ENCODE assay signal across 19 mouse cellular contexts in genomic region chr5:6356161-6356560, GRCm38 (mm10).
DNase-seq lines count a peak whose midpoint lies in the region; TF ChIP-seq lines count a peak whose summit lies in the region.
"Had no signal": no experiment of that assay in that cellular context is flagged by ENCODE, and none has a peak within 500 bp of the region (broad histone marks: within the 10 kb centered on the region; RNA-seq: fewer than 3 reads in every experiment).

No protein-coding gene starts in this region.

- DNase-seq in layer of hippocampus, adult 2 months (ENCODE audit: low spot score in 2 of 2), result no peak
- no peak for DNase-seq in layer of hippocampus, postnatal 14 days (ENCODE audit: low spot score in 2 of 2)
- DNase-seq in brain, adult 2 months (ENCODE audit: low read depth, low spot score), result peak; percentile 60
- peak; percentile 50 for DNase-seq in telencephalon, adult 2 months (ENCODE audit: low read depth, low spot score)
- no peak for DNase-seq in cerebellum, adult 8-10 months
- DNase-seq: adrenal gland, adult 2 months; adrenal gland, postnatal 10 days; adrenal gland, postnatal 25 days; cerebellum, adult 11-12 months; cerebellum, adult 2 months; cerebellum, adult 9-11 months; cerebellum, postnatal 14 days; cerebellum, postnatal 36 days; embryo, embryonic 11 days had no signal

- H3K4me3 ChIP-seq in layer of hippocampus, adult 2 months, result no peak overlapping the region
- H3K4me3 ChIP-seq: embryonic facial prominence, embryonic 13.5 days; embryonic facial prominence, embryonic 15.5 days; erythroblast, embryonic 14.5 days; forebrain, embryonic 10.5 days; forebrain, embryonic 12.5 days had no signal

- no peak for TF ChIP-seq CTCF in layer of hippocampus, adult 2 months (conservative IDR thresholded peaks at IDR 0.05)

- peak overlapping the region; percentile 51; the same call in 1 of the 2 replicates for H3K27ac ChIP-seq in layer of hippocampus, adult 2 months
- H3K27ac ChIP-seq: embryonic facial prominence, embryonic 13.5 days; embryonic facial prominence, embryonic 15.5 days; forebrain, embryonic 10.5 days; forebrain, embryonic 12.5 days had no signal

Comparison
In these comparisons a context has a peak if more than half of its experiments do, and no peak if none do; other contexts are left out.
1. DNase-seq: peak in brain, adult 2 months (single experiment) and telencephalon, adult 2 months (single experiment); none in layer of hippocampus, adult 2 months (0 of 2), layer of hippocampus, postnatal 14 days (0 of 2) and cerebellum, adult 8-10 months (single experiment).